27 mouse cellular contexts compared by ENCODE assay signal in genomic region chr11:34049125-34049379, GRCm38 (mm10). TPM values are rescaled to one million over a fixed set of nuclear protein-coding genes. Genes with fewer than 3 reads are reported as not detected.
DNase-seq lines count a peak whose midpoint lies in the region; ATAC-seq and TF ChIP-seq lines count a peak whose summit lies in the region.
"Had no signal": no experiment of that assay in that cellular context is flagged by ENCODE, and none has a peak within 500 bp of the region (broad histone marks: within the 10 kb centered on the region; RNA-seq: fewer than 3 reads in every experiment).

No protein-coding gene starts in this region.

- no peaks in the 10 kb centered on the region for H3K4me1 ChIP-seq in lung, adult 2 months (ENCODE audit: control insufficient read depth, insufficient read depth, low read length)
- peaks cover 37 to 50% of the 10 kb centered on the region in 2 experiments for H3K4me1 ChIP-seq in MEL (ENCODE audit: control insufficient read depth in 1 of 2, insufficient read depth in 2 of 2, low read length in 2 of 2)
- no peaks in the 10 kb centered on the region; the same call in 1 of the 2 replicates for H3K4me1 ChIP-seq in liver, embryonic 16.5 days (ENCODE audit: control insufficient read depth, low read depth, low read length)
- no peaks in the 10 kb centered on the region for H3K4me1 ChIP-seq in forebrain, embryonic 14.5 days (ENCODE audit: control insufficient read depth, insufficient read depth, low read length)
- H3K4me1 ChIP-seq: forebrain, embryonic 15.5 days; heart, embryonic 10.5 days; hindbrain, embryonic 13.5 days; intestine, embryonic 15.5 days; kidney, embryonic 15.5 days; midbrain, embryonic 12.5 days; neural tube, embryonic 12.5 days had no signal

- 86% methylated on average over 1 of the region's 1 CpGs for WGBS in lung, adult 2 months
- 61% methylated on average over 1 of the region's 1 CpGs for WGBS in liver, embryonic 16.5 days (ENCODE audit: insufficient replicate concordance)
- WGBS in forebrain, embryonic 14.5 days = 94% methylated on average over 1 of the region's 1 CpGs

- no peak for TF ChIP-seq RAD21 in MEL (IDR thresholded peaks at IDR 0.05; ENCODE audit: low read depth, low read length)

- peak overlapping the region; percentile 85 for H3K9ac ChIP-seq in MEL (ENCODE audit: control insufficient read depth, low read depth, low read length, poor library complexity, severe bottlenecking)
- no peak overlapping the region for H3K9ac ChIP-seq in liver, embryonic 16.5 days (ENCODE audit: low read depth, low read length)
- no peak overlapping the region for H3K9ac ChIP-seq in forebrain, embryonic 14.5 days (ENCODE audit: low read length)
- H3K9ac ChIP-seq: forebrain, embryonic 15.5 days; hindbrain, embryonic 13.5 days; intestine, embryonic 15.5 days; kidney, embryonic 15.5 days; midbrain, embryonic 12.5 days; neural tube, embryonic 12.5 days had no signal

- H3K9me3 ChIP-seq in MEL (replicated peaks; ENCODE audit: insufficient read depth, low read length) = no peaks in the 10 kb centered on the region
- H3K9me3 ChIP-seq in liver, embryonic 16.5 days (replicated peaks; ENCODE audit: control insufficient read depth, low read length) = no peaks in the 10 kb centered on the region
- no peaks in the 10 kb centered on the region for H3K9me3 ChIP-seq in forebrain, embryonic 14.5 days (replicated peaks; ENCODE audit: control insufficient read depth, low read length)
- H3K9me3 ChIP-seq: forebrain, embryonic 15.5 days; heart, embryonic 10.5 days; hindbrain, embryonic 13.5 days; intestine, embryonic 15.5 days; kidney, embryonic 15.5 days; midbrain, embryonic 12.5 days; neural tube, embryonic 12.5 days had no signal

- no peaks in the 10 kb centered on the region for H3K27me3 ChIP-seq in MEL (ENCODE audit: control insufficient read depth in 1 of 2, insufficient read depth in 2 of 2, low read length in 2 of 2)
- no peaks in the 10 kb centered on the region for H3K27me3 ChIP-seq in liver, embryonic 16.5 days (ENCODE audit: control insufficient read depth, insufficient read depth, low read depth, low read length)
- H3K27me3 ChIP-seq in forebrain, embryonic 14.5 days (replicated peaks; ENCODE audit: control insufficient read depth, insufficient read depth, low read length) = no peaks in the 10 kb centered on the region
- H3K27me3 ChIP-seq: forebrain, embryonic 15.5 days; hindbrain, embryonic 13.5 days; intestine, embryonic 15.5 days; kidney, embryonic 15.5 days; midbrain, embryonic 12.5 days; neural tube, embryonic 12.5 days had no signal

- no peak for DNase-seq in lung, adult 2 months
- DNase-seq in lung, postnatal 36 days = no peak
- no peak for DNase-seq in MEL (ENCODE audit: low read depth, low spot score)
- DNase-seq in induced T-regulatory cell, adult 2 months (ENCODE audit: low read depth) = peak; percentile 65
- DNase-seq in kidney, postnatal 36 days = no peak
- DNase-seq in forebrain, embryonic 14.5 days (ENCODE audit: low spot score) = no peak
- no peak for DNase-seq in cerebellum, postnatal 14 days
- DNase-seq: adrenal gland, postnatal 25 days; cerebellum, adult 8-10 months; right cerebral cortex, adult 18-20 months had no signal

- H3K79me2 ChIP-seq in MEL (ENCODE audit: control insufficient read depth, insufficient read depth, low read length, poor library complexity) = peaks cover 45% of the 10 kb centered on the region

- ATAC-seq in liver, embryonic 16.5 days (ENCODE audit: low read depth) = no peak
- ATAC-seq in forebrain, embryonic 14.5 days = no peak
- ATAC-seq: forebrain, embryonic 15.5 days; intestine, embryonic 15.5 days had no signal

- H3K4me2 ChIP-seq in liver, embryonic 16.5 days (ENCODE audit: low read depth, low read length) = peak overlapping the region; percentile 36
- no peak overlapping the region for H3K4me2 ChIP-seq in forebrain, embryonic 14.5 days (ENCODE audit: low read length)
- H3K4me2 ChIP-seq: forebrain, embryonic 15.5 days; hindbrain, embryonic 13.5 days; intestine, embryonic 15.5 days; kidney, embryonic 15.5 days; midbrain, embryonic 12.5 days; neural tube, embryonic 12.5 days had no signal

- no peak for TF ChIP-seq POLR2A in lung, adult 2 months (IDR thresholded peaks at IDR 0.05; ENCODE audit: borderline replicate concordance, extremely low read depth, low read depth, low read length)
- no peak for TF ChIP-seq POLR2A in MEL (IDR thresholded peaks at IDR 0.05; ENCODE audit: control insufficient read depth in 1 of 2, insufficient read depth in 1 of 2, low read depth in 1 of 2, low read length in 2 of 2, poor library complexity in 1 of 2)

- no peak; a peak in 1 of 4 replicates for TF ChIP-seq EP300 in MEL (IDR thresholded peaks at IDR 0.05; ENCODE audit: low read depth in 1 of 2, low read length in 2 of 2)

- peaks cover 25 to 60% of the 10 kb centered on the region in 2 experiments for H3K36me3 ChIP-seq in MEL (ENCODE audit: control insufficient read depth in 1 of 2, insufficient read depth in 2 of 2, low read length in 2 of 2)
- H3K36me3 ChIP-seq in liver, embryonic 16.5 days (ENCODE audit: control insufficient read depth, insufficient read depth) = no peaks in the 10 kb centered on the region
- H3K36me3 ChIP-seq in forebrain, embryonic 14.5 days (ENCODE audit: control insufficient read depth, insufficient read depth, low read length) = no peaks in the 10 kb centered on the region
- H3K36me3 ChIP-seq: forebrain, embryonic 15.5 days; heart, embryonic 10.5 days; hindbrain, embryonic 13.5 days; intestine, embryonic 15.5 days; kidney, embryonic 15.5 days; midbrain, embryonic 12.5 days; neural tube, embryonic 12.5 days had no signal

- TF ChIP-seq CTCF in lung, adult 2 months (IDR thresholded peaks at IDR 0.05; ENCODE audit: insufficient read depth, low read length) = no peak
- TF ChIP-seq CTCF in MEL (IDR thresholded peaks at IDR 0.05 in 2 of 3, conservative IDR thresholded peaks at IDR 0.05 in 1 of 3; ENCODE audit: control insufficient read depth in 1 of 3, insufficient read depth in 1 of 3, low read depth in 2 of 3, low read length in 3 of 3, poor library complexity in 1 of 3, severe bottlenecking in 1 of 3) = no peak

- H3K4me3 ChIP-seq in lung, adult 2 months (replicated peaks; ENCODE audit: extremely low read depth, low read depth, low read length) = peak overlapping the region; percentile 15
- peak overlapping the region; percentile 84 to 87 for H3K4me3 ChIP-seq in MEL (ENCODE audit: control insufficient read depth in 1 of 2, insufficient read depth in 1 of 2, low read depth in 2 of 2, low read length in 2 of 2)
- peak overlapping the region; percentile 33 for H3K4me3 ChIP-seq in liver, embryonic 16.5 days (ENCODE audit: low read depth, low read length)
- H3K4me3 ChIP-seq in forebrain, embryonic 14.5 days (ENCODE audit: low read depth, low read length) = no peak overlapping the region
- H3K4me3 ChIP-seq: erythroblast, embryonic 14.5 days; forebrain, embryonic 15.5 days; heart, embryonic 10.5 days; hindbrain, embryonic 13.5 days; intestine, embryonic 15.5 days; kidney, embryonic 15.5 days; midbrain, embryonic 12.5 days; neural tube, embryonic 12.5 days had no signal

- peak overlapping the region; percentile 95 for H3K27ac ChIP-seq in MEL (ENCODE audit: control insufficient read depth, low read depth, low read length)
- no peak overlapping the region for H3K27ac ChIP-seq in liver, embryonic 16.5 days (ENCODE audit: low read length)
- no peak overlapping the region for H3K27ac ChIP-seq in forebrain, embryonic 14.5 days (ENCODE audit: low read depth, low read length)
- H3K27ac ChIP-seq: forebrain, embryonic 15.5 days; heart, embryonic 10.5 days; hindbrain, embryonic 13.5 days; intestine, embryonic 15.5 days; kidney, embryonic 15.5 days; midbrain, embryonic 12.5 days; neural tube, embryonic 12.5 days had no signal

TF ChIP-seq in MEL, 35 proteins besides CTCF, POLR2A, EP300 and RAD21 (continues in another document):
- TF ChIP-seq CHD1 (IDR thresholded peaks at IDR 0.05; ENCODE audit: low read depth, low read length) = peak; percentile 71; the same call in 1 of the 2 replicates
- no peak for TF ChIP-seq CHD2 (IDR thresholded peaks at IDR 0.05; ENCODE audit: low read length)
- 0 out of 2 replicates have a peak, but pooled peaks have one; percentile 20 for TF ChIP-seq MXI1 (IDR thresholded peaks at IDR 0.05; ENCODE audit: low read depth, low read length)
- no peak for TF ChIP-seq BHLHE40 (IDR thresholded peaks at IDR 0.05; ENCODE audit: borderline replicate concordance, low read depth, low read length)
- 0 out of 2 replicates have a peak, but pooled peaks have one; percentile 64 for TF ChIP-seq JUND (IDR thresholded peaks at IDR 0.05; ENCODE audit: low read depth, low read length)
- peak; percentile 6; the same call in 1 of the 2 replicates for TF ChIP-seq SIN3A (IDR thresholded peaks at IDR 0.05; ENCODE audit: low read length)
- no peak for TF ChIP-seq POLR2AphosphoS2 (IDR thresholded peaks at IDR 0.05; ENCODE audit: low read length)
- no peak for TF ChIP-seq ELF1 (IDR thresholded peaks at IDR 0.05; ENCODE audit: low read depth, low read length)
- TF ChIP-seq MYB (IDR thresholded peaks at IDR 0.05; ENCODE audit: low read depth, low read length) = 0 out of 2 replicates have a peak, but pooled peaks have one; percentile 6
- no peak for TF ChIP-seq POLR2AphosphoS5 (IDR thresholded peaks at IDR 0.05; ENCODE audit: borderline replicate concordance, low read depth, low read length)

RNA-seq across cellular contexts. Expression of gene Lcp2, which starts 2.3 kb away (rescaled TPM):
- 7.0 and 9.1 TPM in 2 replicates for polyA plus RNA-seq in lung, adult 2 months (2012; rRNA removed)
- 52.3 and 55.7 TPM in 2 replicates for total RNA-seq in MEL (2012; rRNA removed)
- polyA plus RNA-seq in MEL (2012; ENCODE audit: insufficient read depth in 1 of 2, insufficient read length in 2 of 2, low read depth in 1 of 2, low replicate concordance in 2 of 2, missing spikeins in 1 of 2) = 10 to 100 TPM; 66.4 to 70.0 TPM
- 8.4 and 9.5 TPM in 2 replicates for polyA plus RNA-seq in liver, embryonic 16.5 days (2015; fragmentation: Nextera tagmentation; extraction: Ambion mirVana)
- polyA plus RNA-seq in forebrain, embryonic 14.5 days (2014; fragmentation: Nextera tagmentation; extraction: Ambion mirVana) = 2.2 and 2.8 TPM in 2 replicates
- polyA plus RNA-seq: C2C12 had no signal

RNA-seq across cellular contexts. Expression of gene 4930469K13Rik, which starts 49.3 kb away (rescaled TPM):
- not detected in 2 replicates for polyA plus RNA-seq in lung, adult 2 months (2012; rRNA removed)
- 0.23 TPM in 1 of 2 replicates, not detected in the other for total RNA-seq in MEL (2012; rRNA removed)
- under 1 TPM in 1 of 2 experiments, not detected in 1; 0.29 TPM for polyA plus RNA-seq in MEL (2012; ENCODE audit: insufficient read depth in 1 of 2, insufficient read length in 2 of 2, low read depth in 1 of 2, low replicate concordance in 2 of 2, missing spikeins in 1 of 2)
- not detected in 2 replicates for polyA plus RNA-seq in liver, embryonic 16.5 days (2015; fragmentation: Nextera tagmentation; extraction: Ambion mirVana)
- not detected in 2 replicates for polyA plus RNA-seq in forebrain, embryonic 14.5 days (2014; fragmentation: Nextera tagmentation; extraction: Ambion mirVana)
- total RNA-seq: adrenal gland, postnatal 25 days; gastrocnemius, postnatal 4 days; heart, postnatal 25 days; layer of hippocampus, postnatal 25 days; left cerebral cortex, postnatal 10 days had no signal
- polyA plus RNA-seq: C2C12; cortical plate, adult 2 months; embryonic facial prominence, embryonic 11.5 days; erythroblast, embryonic 14.5 days; forebrain, embryonic 15.5 days; heart, embryonic 10.5 days; intestine, embryonic 15.5 days; limb, embryonic 14.5 days; midbrain, embryonic 12.5 days had no signal

RNA-seq across cellular contexts. Expression of gene Kcnip1, which starts 56.1 kb away (rescaled TPM):
- 0.08 and 0.13 TPM in 2 replicates for polyA plus RNA-seq in lung, adult 2 months (2012; rRNA removed)
- 0.04 TPM in 1 of 2 replicates, not detected in the other for total RNA-seq in MEL (2012; rRNA removed)
- under 1 TPM in 1 of 2 experiments, not detected in 1; 0.06 TPM for polyA plus RNA-seq in MEL (2012; ENCODE audit: insufficient read depth in 1 of 2, insufficient read length in 2 of 2, low read depth in 1 of 2, low replicate concordance in 2 of 2, missing spikeins in 1 of 2)
- polyA plus RNA-seq in liver, embryonic 16.5 days (2015; fragmentation: Nextera tagmentation; extraction: Ambion mirVana) = 0.35 and 0.48 TPM in 2 replicates
- polyA plus RNA-seq in forebrain, embryonic 14.5 days (2014; fragmentation: Nextera tagmentation; extraction: Ambion mirVana) = 55.1 and 55.7 TPM in 2 replicates
- total RNA-seq: heart, postnatal 25 days had no signal
- polyA plus RNA-seq: C2C12; erythroblast, embryonic 14.5 days had no signal

Comparison
In these comparisons a context has a peak if more than half of its experiments do, and no peak if none do; other contexts are left out.
1. RNA of gene Kcnip1, which starts 56.1 kb away (polyA plus RNA-seq): 55.1 to 55.7 TPM in forebrain, embryonic 14.5 days; 0.35 to 0.48 TPM in liver, embryonic 16.5 days, 0.08 to 0.13 TPM in lung, adult 2 months and 0.06 TPM in MEL; every median in the first group is over 10 times any median in the second.